Mouse (Mus musculus) heart, postnatal 14 days (tissue): Measurements from ENCODE around the gene Olfr1338. TPM values are rescaled to one million over a fixed set of nuclear protein-coding genes. Genes with fewer than 3 reads are reported as not detected.
"Not testable (repeated sequence)": the region's sequence is repeated elsewhere in the genome, so short reads cannot be mapped to it uniquely, and the experiment has no call there.

Source experiments
- DNase-seq, 2 experiments: peaks; one replicate each; pipeline ENCODE4 v3.0.0; 2021 to 2022
- intact Hi-C: fragments of 180-260 bp; cut with DNase I; formaldehyde crosslinking; loops from one replicate; pipeline ENCODE4 v1.15.1; 2025
- long read RNA-seq, 2 experiments: library from polyadenylated mRNA; stranded (forward); transcript quantifications; one replicate each; pipeline ENCODE4 v2.0.0; 2021
- total RNA-seq, 2 experiments: library from RNA; stranded (reverse); gene quantifications; 2 replicates each; pipeline ENCODE4 v1.2.3; 2021

Gene Olfr1338
- total RNA-seq: not detected
- long read RNA-seq, experiment 1: 0 reads
- long read RNA-seq, experiment 2: 0 reads

DNA sequence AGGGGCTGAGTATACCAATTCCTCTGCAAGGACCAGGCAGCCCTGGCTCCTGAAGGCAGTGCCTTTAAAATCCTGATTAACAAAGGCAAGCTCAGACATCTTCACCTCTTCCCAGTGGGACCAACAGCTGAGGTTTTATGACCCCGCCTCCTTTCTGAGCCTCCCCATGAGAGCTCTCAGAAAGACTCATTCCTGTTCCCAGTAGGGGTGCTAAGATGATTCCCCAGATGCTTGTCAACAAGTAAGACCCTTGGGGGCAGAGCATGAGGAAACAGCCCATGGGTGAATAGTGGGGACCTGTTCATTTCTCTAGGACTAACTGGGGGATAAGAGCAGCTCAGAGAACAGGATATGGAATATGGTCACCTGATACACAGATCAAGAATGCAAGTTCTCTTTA is at the start of gene Olfr1338:
Olfr1338 (minus strand) TSS at position 101 of the 400 bp plus-strand sequence.
- no peak for DNase-seq
- intact Hi-C loops: no loop called here

DNA sequence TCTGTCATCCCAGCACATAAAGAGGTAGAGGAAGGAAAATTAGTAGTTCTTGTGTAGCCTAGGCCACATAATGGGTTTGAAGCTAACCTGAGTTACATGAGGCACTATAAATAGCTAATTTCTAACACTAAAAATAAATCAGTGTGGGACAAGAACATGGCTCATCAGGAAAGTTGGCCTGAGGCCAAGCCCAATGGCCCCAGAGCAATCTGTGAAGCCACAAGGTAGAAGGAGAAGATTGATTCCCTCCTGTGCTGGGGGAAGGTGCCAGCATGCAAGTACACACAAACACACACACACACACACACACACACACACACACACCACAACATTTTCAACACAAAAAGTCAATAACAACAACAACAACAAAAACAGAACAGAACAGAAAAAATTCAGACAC is 34.3 kb upstream of the Olfr1338 start:
- intact Hi-C loops: not testable (repeated sequence)

DNA sequence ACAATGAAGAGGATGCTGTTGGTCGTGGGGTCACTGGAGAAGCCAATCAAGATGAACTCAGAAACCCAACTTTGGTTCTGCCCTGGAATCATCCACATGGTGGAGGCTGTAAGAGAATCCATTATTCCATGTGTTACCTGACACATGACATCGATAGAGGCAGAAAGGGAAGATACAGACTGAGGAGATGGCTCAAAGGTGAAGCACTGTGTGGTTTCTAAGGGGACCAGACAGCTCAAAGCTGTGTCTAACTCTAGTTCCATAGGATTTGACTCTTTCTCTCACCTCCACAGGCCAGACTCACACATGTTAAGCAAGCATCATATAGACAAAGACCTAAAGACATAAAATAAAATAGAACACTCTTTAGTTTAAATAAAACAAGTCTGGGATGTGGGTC is 23.9 kb upstream of the Olfr1338 start, which contains the start of gene Olfr1337:
Olfr1337 (minus strand) TSS at position 101 of the 400 bp plus-strand sequence.
- DNase-seq: no peak
- intact Hi-C loops: no loop called here

More for the DNA sequence above, 34.3 kb upstream of the Olfr1338 start:
- peak in 1 of 2 experiments; percentile 3 for DNase-seq

DNA sequence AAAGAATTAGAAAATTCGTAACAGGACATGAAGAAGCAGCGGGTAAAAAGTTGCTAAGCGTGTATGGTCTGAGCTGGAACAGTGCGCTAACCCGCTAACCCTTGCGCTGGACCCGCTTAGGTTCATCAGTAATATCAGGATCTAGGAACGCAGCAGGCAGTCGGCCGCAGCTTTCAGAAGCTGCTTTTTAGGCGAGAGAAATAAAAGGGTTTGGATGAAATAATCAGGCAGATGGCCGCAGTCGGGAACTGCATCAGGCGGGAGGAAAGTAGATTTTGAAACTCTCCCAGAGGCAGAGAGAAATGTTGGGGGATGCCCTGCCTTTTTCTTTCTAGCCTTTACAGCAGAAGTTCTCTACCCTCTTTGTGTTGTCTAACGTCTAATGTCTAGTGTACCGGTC is 16.7 kb downstream of the Olfr1338 start:
- DNase-seq: no peak
- intact Hi-C loops: no loop called here

DNA sequence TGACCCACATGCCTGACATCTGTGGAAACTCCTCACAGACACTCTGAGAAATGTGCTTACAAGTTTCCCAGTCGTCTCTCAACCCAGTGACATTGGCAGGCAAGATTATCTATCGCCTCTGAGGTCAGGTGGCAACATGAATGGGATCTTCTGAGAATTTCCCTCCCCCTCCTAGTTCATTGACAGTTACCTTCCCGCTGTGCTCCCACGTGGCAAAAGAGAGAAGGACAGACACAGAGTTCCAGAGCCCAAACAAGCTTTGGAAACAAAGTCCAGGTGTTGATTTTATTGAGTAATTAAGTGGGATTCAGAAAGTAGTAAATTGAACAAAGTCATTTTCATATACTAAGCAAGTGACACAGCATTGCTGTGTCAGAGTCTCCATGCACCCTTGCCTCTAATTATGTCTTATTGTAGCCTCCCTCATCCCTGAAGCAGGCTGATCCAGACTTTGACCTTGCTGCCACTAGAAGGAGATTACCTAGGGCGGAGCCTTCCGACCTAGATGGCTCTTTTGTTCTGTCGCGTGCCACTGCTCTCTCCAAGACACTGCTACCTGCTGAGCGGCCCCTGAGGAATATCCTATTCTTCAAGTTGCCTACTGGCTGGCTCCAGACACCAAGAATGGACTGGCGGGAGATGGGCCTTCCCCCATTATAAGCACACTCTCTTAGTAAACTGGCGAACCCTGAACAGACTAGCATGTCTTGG is 17.4 kb downstream of the Olfr1338 start:
- no peak for DNase-seq
- intact Hi-C loops: no loop called here

DNA sequence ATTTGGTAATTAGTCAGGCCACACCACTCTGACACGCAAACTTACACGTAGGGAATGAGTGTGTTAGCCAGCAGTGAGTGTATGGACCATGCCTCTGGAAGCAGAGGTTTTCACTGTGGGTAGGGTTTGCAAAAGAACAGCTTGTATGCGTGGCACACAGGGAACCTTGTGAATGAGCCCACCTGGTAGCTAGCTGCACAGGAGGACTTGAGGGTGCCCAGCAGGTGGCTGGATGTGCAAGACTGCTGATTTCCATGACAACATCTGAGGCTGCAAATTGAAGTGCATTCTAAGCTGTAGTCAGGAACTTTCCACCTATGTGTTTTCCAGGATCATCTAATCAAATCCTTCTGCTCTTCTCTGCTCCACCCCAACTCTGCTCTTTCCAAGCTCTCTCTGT is 19.0 kb downstream of the Olfr1338 start:
- intact Hi-C loops: no loop called here

DNA sequence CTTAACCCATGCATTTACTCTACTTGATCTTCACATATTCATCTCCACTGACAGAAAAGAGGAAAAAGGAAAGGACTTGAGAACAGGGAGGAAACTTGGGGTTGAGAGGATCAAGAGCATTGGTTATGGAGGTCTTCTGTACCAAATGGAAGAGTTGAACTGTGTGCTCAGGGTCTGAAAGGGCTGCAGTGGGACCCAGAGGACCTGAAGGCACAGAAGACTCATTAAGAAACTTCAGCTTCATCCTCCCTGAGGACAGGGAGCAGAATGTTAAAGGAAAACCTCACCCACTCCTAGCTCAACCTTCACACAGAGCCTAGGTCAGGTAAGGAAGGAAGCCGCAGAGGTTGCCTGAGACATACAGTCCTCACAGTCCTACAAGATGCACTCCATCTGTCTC is 26.7 kb downstream of the Olfr1338 start, which contains the start of gene Olfr1339:
Olfr1339 (plus strand) TSS at position 301 of the 400 bp plus-strand sequence.
- intact Hi-C loops: no loop called here
- DNase-seq: no peak

More for the DNA sequence above, 19.0 kb downstream of the Olfr1338 start:
- no peak for DNase-seq

DNA sequence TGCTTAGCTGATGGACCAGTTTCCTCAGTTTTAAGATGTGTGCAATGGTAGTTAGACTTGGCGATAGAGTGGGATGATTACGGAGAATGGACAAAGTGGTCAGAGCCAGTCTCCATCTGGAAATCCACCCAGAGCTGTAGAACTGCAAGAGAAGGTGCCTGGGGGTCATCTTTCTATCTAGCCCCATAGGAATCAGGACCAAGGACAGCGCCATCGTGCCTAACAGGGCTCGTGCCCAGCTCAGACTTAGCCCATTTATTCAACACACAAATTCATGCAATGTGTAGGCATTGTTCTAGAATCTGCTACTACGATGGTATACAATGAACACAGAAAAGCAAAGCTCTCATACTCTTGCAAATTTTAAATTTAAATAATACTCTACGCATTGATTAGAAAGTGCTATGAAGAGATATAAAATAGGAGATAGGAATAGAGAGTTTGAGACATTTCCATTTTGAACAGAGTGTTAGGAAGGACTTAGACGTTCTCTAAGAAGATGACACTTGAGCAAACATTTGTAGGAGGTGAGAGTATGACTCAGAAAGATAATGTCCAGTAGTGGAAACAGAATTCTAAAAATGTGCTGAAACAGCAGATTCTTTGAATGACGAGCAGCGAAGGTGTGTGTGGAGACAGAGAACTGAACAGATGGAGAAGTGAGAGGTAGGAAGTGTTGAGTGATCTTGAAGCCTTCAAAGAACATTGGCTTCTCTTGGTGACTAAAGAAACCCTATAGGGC is 36.6 kb downstream of the Olfr1338 start:
- intact Hi-C loops: no loop called here
- peak; percentile 11 to 43 for DNase-seq

DNA sequence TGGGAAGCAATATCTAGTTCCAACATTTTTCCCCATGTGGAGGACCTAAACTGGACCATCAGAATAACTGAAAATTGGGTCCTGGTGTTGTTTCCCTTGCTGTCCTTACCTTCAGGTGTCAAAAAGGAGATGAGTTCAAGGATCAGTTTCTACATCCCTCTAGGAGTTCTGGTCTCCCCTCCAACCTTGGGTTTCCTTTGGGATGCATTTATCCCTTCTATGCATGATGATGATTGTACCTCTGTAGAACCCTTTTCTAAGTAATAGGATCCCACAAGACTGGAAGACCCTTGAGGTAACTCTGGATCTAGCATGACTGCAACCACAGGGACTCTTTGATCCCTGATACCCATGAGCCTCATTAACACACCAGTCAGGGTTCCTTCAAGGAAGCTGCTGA is 38.7 kb downstream of the Olfr1338 start, which contains the start of gene Olfr1340:
Olfr1340 (plus strand) TSS at position 301 of the 400 bp plus-strand sequence.
- DNase-seq: no peak
- intact Hi-C loops: no loop called here

DNA sequence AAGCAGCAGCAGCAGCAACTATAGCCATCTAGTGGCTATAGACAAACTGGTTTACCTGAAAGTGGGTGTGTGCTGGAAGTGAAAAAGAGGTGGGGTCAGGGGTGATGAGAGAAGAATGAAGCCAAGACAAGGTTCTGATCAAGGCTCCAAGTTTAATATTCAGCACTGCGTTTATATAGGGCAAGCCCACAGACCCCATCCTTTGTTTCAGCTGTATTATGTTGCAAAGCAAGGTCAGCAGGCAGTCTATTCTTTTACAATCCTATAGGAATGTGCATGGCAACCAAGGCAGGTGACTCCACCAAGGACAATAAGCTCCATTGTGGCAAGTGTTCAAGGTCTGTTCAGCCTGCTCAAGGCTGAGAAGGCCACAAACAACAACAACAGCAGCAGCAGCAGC is 46.9 kb downstream of the Olfr1338 start:
- no peak for DNase-seq
- intact Hi-C loops: no loop called here

DNA sequence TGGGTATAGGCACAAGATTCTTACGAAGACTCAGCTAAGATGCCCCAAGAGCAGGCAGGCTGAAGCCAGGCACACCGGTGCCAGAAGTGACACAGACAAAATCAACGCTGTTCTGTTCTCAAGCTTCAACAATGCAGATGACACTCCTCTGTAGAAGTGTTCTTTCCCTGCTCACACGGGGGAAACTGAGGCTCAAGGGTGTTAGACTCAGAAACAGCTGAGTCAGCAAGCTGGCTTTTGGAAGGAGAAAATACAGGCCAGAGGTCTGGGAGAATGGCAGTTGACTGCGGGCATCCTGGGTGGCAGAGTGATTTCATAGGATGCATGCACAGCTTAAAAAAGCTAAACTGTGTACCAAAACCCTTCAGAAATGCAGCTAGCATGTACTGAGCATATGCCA is 50.5 kb downstream of the Olfr1338 start:
- no peak for DNase-seq
- intact Hi-C loops: no loop called here

DNA sequence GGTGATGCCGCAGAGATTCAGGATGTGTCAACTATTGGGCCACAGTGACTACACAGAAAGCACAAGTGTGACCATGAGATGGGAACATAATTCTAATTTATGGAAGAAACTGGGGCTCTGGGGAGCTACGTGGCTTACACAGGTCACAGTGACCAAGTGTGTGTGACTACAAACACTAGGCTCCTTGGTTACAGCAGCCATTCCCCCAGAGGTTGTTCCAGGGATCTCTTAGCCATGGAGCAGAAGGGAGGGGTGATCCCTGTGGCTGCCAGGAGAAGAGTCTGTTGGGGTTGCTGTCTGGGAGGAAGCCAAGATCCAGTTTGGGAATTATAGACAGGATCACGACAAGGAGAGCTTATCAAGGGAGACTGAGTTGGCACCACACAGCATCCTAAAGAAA is 55.3 kb downstream of the Olfr1338 start, which contains the start of gene Olfr1341:
Olfr1341 (plus strand) TSS at position 301 of the 400 bp plus-strand sequence.
- intact Hi-C loops: no loop called here
- no peak for DNase-seq

Other genes with a start within 250 kb of the Olfr1338 start
- not detected for gene 2610528J11Rik, start 231.7 kb downstream of the Olfr1338 start, total RNA-seq
- under 1 TPM; 0.22 to 0.26 TPM for gene Tmem125, start 214.7 kb downstream of the Olfr1338 start, total RNA-seq
- gene Cfap57, start 138.0 kb downstream of the Olfr1338 start, total RNA-seq: under 1 TPM; 0.07 to 0.12 TPM
- gene Ebna1bp2, start 137.9 kb downstream of the Olfr1338 start, total RNA-seq: 10 to 100 TPM; 31.4 to 35.2 TPM
- not detected for gene Olfr62, start 99.8 kb downstream of the Olfr1338 start, total RNA-seq
- not detected for gene Olfr1342, start 66.0 kb downstream of the Olfr1338 start, total RNA-seq
- gene Olfr1341, start 55.2 kb downstream of the Olfr1338 start, total RNA-seq: not detected
- gene Olfr1340, start 38.6 kb downstream of the Olfr1338 start, total RNA-seq: not detected
- gene Olfr1339, start 26.6 kb downstream of the Olfr1338 start, total RNA-seq: not detected
- not detected for gene Olfr1337, start 23.8 kb upstream of the Olfr1338 start, total RNA-seq
- gene Olfr1335, start 51.2 kb upstream of the Olfr1338 start, total RNA-seq: not detected
- gene Olfr1333, start 77.5 kb upstream of the Olfr1338 start, total RNA-seq: not detected
- not detected for gene Olfr1331, start 105.9 kb upstream of the Olfr1338 start, total RNA-seq
- gene Olfr1330, start 129.9 kb upstream of the Olfr1338 start, total RNA-seq: not detected
- not detected for gene Olfr1329, start 158.7 kb upstream of the Olfr1338 start, total RNA-seq
- gene Olfr1328, start 179.9 kb upstream of the Olfr1338 start, total RNA-seq: not detected
- gene Lao1, start 202.8 kb upstream of the Olfr1338 start, total RNA-seq: under 1 TPM; 0.24 to 0.57 TPM